Mouse (Mus musculus): ENCODE data around the gene Pp2d1. TPM values are rescaled to one million over a fixed set of nuclear protein-coding genes. Genes with fewer than 3 reads are reported as not detected.

Pp2d1 gene
- polyA plus RNA-seq, 1 experiment: not detected

GRCm38 (mm10) chr17:53567346-53568101 is 28.3 kb upstream of the Pp2d1 start:
- WGBS: under 1% methylated on average over 65 of the region's 67 CpGs
- 0 out of 2 replicates have a peak, but pooled peaks have one; percentile 9 for TF ChIP-seq POLR2A (IDR thresholded peaks at IDR 0.05; ENCODE audit: borderline replicate concordance, extremely low read depth, low read depth, low read length)
- TF ChIP-seq CTCF (IDR thresholded peaks at IDR 0.05; ENCODE audit: insufficient read depth, low read length): no peak
- peak; percentile 81 for DNase-seq
- Histone ChIP-seq H3K4me3 (replicated peaks; ENCODE audit: extremely low read depth, low read depth, low read length) (peak overlapping the region; percentile 95), H3K4me1 (ENCODE audit: control insufficient read depth, insufficient read depth, low read length) (peaks cover 9% of the 10 kb centered on the region)

- no peak for TF ChIP-seq CTCF (IDR thresholded peaks at IDR 0.05; ENCODE audit: insufficient read depth, low read length)
- TF ChIP-seq POLR2A (IDR thresholded peaks at IDR 0.05; ENCODE audit: borderline replicate concordance, extremely low read depth, low read depth, low read length): peak; percentile 60; the same call in 1 of the 2 replicates
- H3K4me1 ChIP-seq (ENCODE audit: control insufficient read depth, insufficient read depth, low read length): peaks cover 9% of the 10 kb centered on the region
- under 1% methylated on average over 44 of the region's 51 CpGs for WGBS
- DNase-seq: peak; percentile 82
- peak overlapping the region; percentile 95 for H3K4me3 ChIP-seq (replicated peaks; ENCODE audit: extremely low read depth, low read depth, low read length)
These were observed 27.7 kb upstream of the Pp2d1 start for GRCm38 (mm10) chr17:53566919-53567345.

- 2% methylated on average over 20 of the region's 20 CpGs for WGBS
- H3K4me1 ChIP-seq (ENCODE audit: control insufficient read depth, insufficient read depth, low read length): peaks cover 9% of the 10 kb centered on the region
- H3K4me3 ChIP-seq (replicated peaks; ENCODE audit: extremely low read depth, low read depth, low read length): peak within 1 kb of the TSS; percentile 95
- peak; percentile 42 for DNase-seq
- TF ChIP-seq POLR2A (IDR thresholded peaks at IDR 0.05; ENCODE audit: borderline replicate concordance, extremely low read depth, low read depth, low read length): peak; percentile 43; the same call in 1 of the 2 replicates
- no peak for TF ChIP-seq CTCF (IDR thresholded peaks at IDR 0.05; ENCODE audit: insufficient read depth, low read length)
These were observed 27.1 kb upstream of the Pp2d1 start, which contains the start of gene Kat2b for GRCm38 (mm10) chr17:53566161-53566918. Gene Kat2b, plus strand, starts transcription at chr17:53566861.

GRCm38 (mm10) chr17:53564837-53565236 is 25.6 kb upstream of the Pp2d1 start:
- 69% methylated on average over 4 of the region's 4 CpGs for WGBS
- DNase-seq: no peak

GRCm38 (mm10) chr17:53561458-53562029 is 22.3 kb upstream of the Pp2d1 start:
- 87% methylated on average over 4 of the region's 4 CpGs for WGBS
- no peaks in the 10 kb centered on the region; the same call in 1 of the 2 replicates for H3K4me1 ChIP-seq (ENCODE audit: control insufficient read depth, insufficient read depth, low read length)
- no peak for TF ChIP-seq POLR2A (IDR thresholded peaks at IDR 0.05; ENCODE audit: borderline replicate concordance, extremely low read depth, low read depth, low read length)
- TF ChIP-seq CTCF (IDR thresholded peaks at IDR 0.05; ENCODE audit: insufficient read depth, low read length): no peak
- no peak overlapping the region for H3K4me3 ChIP-seq (replicated peaks; ENCODE audit: extremely low read depth, low read depth, low read length)
- no peak for DNase-seq

More at GRCm38 (mm10) chr17:53564837-53565236, 25.6 kb upstream of the Pp2d1 start:
- Histone ChIP-seq H3K4me1 (ENCODE audit: control insufficient read depth, insufficient read depth, low read length) (peaks cover 6% of the 10 kb centered on the region), H3K4me3 (replicated peaks; ENCODE audit: extremely low read depth, low read depth, low read length) (no peak overlapping the region)
- no peak for TF ChIP-seq CTCF (IDR thresholded peaks at IDR 0.05; ENCODE audit: insufficient read depth, low read length)
- no peak for TF ChIP-seq POLR2A (IDR thresholded peaks at IDR 0.05; ENCODE audit: borderline replicate concordance, extremely low read depth, low read depth, low read length)

GRCm38 (mm10) chr17:53559646-53560045 is 20.4 kb upstream of the Pp2d1 start:
- H3K4me1 ChIP-seq (ENCODE audit: control insufficient read depth, insufficient read depth, low read length): no peaks in the 10 kb centered on the region
- H3K4me3 ChIP-seq (replicated peaks; ENCODE audit: extremely low read depth, low read depth, low read length): no peak overlapping the region
- no peak for TF ChIP-seq CTCF (IDR thresholded peaks at IDR 0.05; ENCODE audit: insufficient read depth, low read length)
- DNase-seq: no peak
- WGBS: 90% methylated on average over 5 of the region's 5 CpGs

GRCm38 (mm10) chr17:53557443-53557842 is 18.2 kb upstream of the Pp2d1 start:
- 51% methylated on average over 3 of the region's 3 CpGs for WGBS
- DNase-seq: no peak
- Histone ChIP-seq H3K4me1 (ENCODE audit: control insufficient read depth, insufficient read depth, low read length) (no peaks in the 10 kb centered on the region), H3K4me3 (replicated peaks; ENCODE audit: extremely low read depth, low read depth, low read length) (no peak overlapping the region)
- TF ChIP-seq CTCF (IDR thresholded peaks at IDR 0.05; ENCODE audit: insufficient read depth, low read length): no peak
- no peak for TF ChIP-seq POLR2A (IDR thresholded peaks at IDR 0.05; ENCODE audit: borderline replicate concordance, extremely low read depth, low read depth, low read length)

- no peak for TF ChIP-seq POLR2A (IDR thresholded peaks at IDR 0.05; ENCODE audit: borderline replicate concordance, extremely low read depth, low read depth, low read length)
- TF ChIP-seq CTCF (IDR thresholded peaks at IDR 0.05; ENCODE audit: insufficient read depth, low read length): no peak
- Histone ChIP-seq H3K4me1 (ENCODE audit: control insufficient read depth, insufficient read depth, low read length) (no peaks in the 10 kb centered on the region), H3K4me3 (replicated peaks; ENCODE audit: extremely low read depth, low read depth, low read length) (no peak overlapping the region)
- DNase-seq: no peak
- 74% methylated on average over 3 of the region's 3 CpGs for WGBS
These were observed 15.6 kb upstream of the Pp2d1 start for GRCm38 (mm10) chr17:53554813-53555212.

GRCm38 (mm10) chr17:53554088-53554487 is 14.8 kb upstream of the Pp2d1 start:
- no peak for DNase-seq
- WGBS: 62% methylated on average over 4 of the region's 4 CpGs
- Histone ChIP-seq H3K4me1 (ENCODE audit: control insufficient read depth, insufficient read depth, low read length) (no peaks in the 10 kb centered on the region), H3K4me3 (replicated peaks; ENCODE audit: extremely low read depth, low read depth, low read length) (no peak overlapping the region)
- TF ChIP-seq POLR2A (IDR thresholded peaks at IDR 0.05; ENCODE audit: borderline replicate concordance, extremely low read depth, low read depth, low read length) (no peak), CTCF (IDR thresholded peaks at IDR 0.05; ENCODE audit: insufficient read depth, low read length) (peak; percentile 61)
